Mouse (Mus musculus): ENCODE data around the gene Prss57. TPM values are rescaled to one million over a fixed set of nuclear protein-coding genes. Genes with fewer than 3 reads are reported as not detected.

Prss57 gene
- total and polyA plus RNA-seq, 3 experiments: 0.50 to 0.70 TPM; not detected in 1

- H3K4me1 ChIP-seq (ENCODE audit: control insufficient read depth in 1 of 2, insufficient read depth in 2 of 2, low read length in 2 of 2): peaks cover 0 to 19% of the 10 kb centered on the region in 2 experiments; a peak in 3 of 4 replicates
- H3K9ac ChIP-seq (ENCODE audit: control insufficient read depth, low read depth, low read length, poor library complexity, severe bottlenecking): peak overlapping the region; percentile 75
- H3K4me3 ChIP-seq (ENCODE audit: control insufficient read depth in 1 of 2, insufficient read depth in 1 of 2, low read depth in 2 of 2, low read length in 2 of 2): peak overlapping the region; percentile 66 to 99
- peak; percentile 91 for DNase-seq (ENCODE audit: low read depth, low spot score)
- H3K27me3 ChIP-seq (ENCODE audit: control insufficient read depth in 1 of 2, insufficient read depth in 2 of 2, low read length in 2 of 2): no peaks in the 10 kb centered on the region
- H3K27ac ChIP-seq (ENCODE audit: control insufficient read depth, low read depth, low read length): peak overlapping the region; percentile 72
- peaks cover 0 to 13% of the 10 kb centered on the region in 2 experiments; a peak in 2 of 4 replicates for H3K36me3 ChIP-seq (ENCODE audit: control insufficient read depth in 1 of 2, insufficient read depth in 2 of 2, low read length in 2 of 2)
- TF ChIP-seq JUND (IDR thresholded peaks at IDR 0.05; ENCODE audit: low read depth, low read length) (no peak), SIN3A (IDR thresholded peaks at IDR 0.05; ENCODE audit: low read length) (no peak), BHLHE40 (IDR thresholded peaks at IDR 0.05; ENCODE audit: borderline replicate concordance, low read depth, low read length) (no peak), NELFE (IDR thresholded peaks at IDR 0.05; ENCODE audit: low read depth, low read length) (peak; percentile 19; the same call in 1 of the 2 replicates), EP300 (IDR thresholded peaks at IDR 0.05; ENCODE audit: low read depth in 1 of 2, low read length in 2 of 2) (no peak), RAD21 (IDR thresholded peaks at IDR 0.05; ENCODE audit: low read depth, low read length) (no peak), MAZ (IDR thresholded peaks at IDR 0.05; ENCODE audit: low read depth, low read length) (0 out of 2 replicates have a peak, but pooled peaks have one; percentile 19), POLR2AphosphoS5 (IDR thresholded peaks at IDR 0.05; ENCODE audit: borderline replicate concordance, low read depth, low read length) (no peak), ELF1 (IDR thresholded peaks at IDR 0.05; ENCODE audit: low read depth, low read length) (no peak), ZMIZ1 (IDR thresholded peaks at IDR 0.05; ENCODE audit: low read depth, low read length) (no peak), ZNF384 (IDR thresholded peaks at IDR 0.05; ENCODE audit: low read depth, low read length) (peak; percentile 80), MAFK (IDR thresholded peaks at IDR 0.05; ENCODE audit: borderline replicate concordance, low read depth, low read length) (no peak), TBP (IDR thresholded peaks at IDR 0.05; ENCODE audit: low read depth, low read length) (no peak), KAT2A (conservative IDR thresholded peaks at IDR 0.05; ENCODE audit: low read depth, low read length) (no peak), NRF1 (IDR thresholded peaks at IDR 0.05; ENCODE audit: insufficient read depth, low read depth, low read length, poor library complexity, severe bottlenecking) (peak; percentile 65), RCOR1 (IDR thresholded peaks at IDR 0.05; ENCODE audit: low read depth, low read length) (no peak), ETS1 (IDR thresholded peaks at IDR 0.05; ENCODE audit: low read depth, low read length) (0 out of 2 replicates have a peak, but pooled peaks have one; percentile 8)
- no peaks in the 10 kb centered on the region for H3K9me3 ChIP-seq (replicated peaks; ENCODE audit: insufficient read depth, low read length)
- peaks cover 43% of the 10 kb centered on the region for H3K79me2 ChIP-seq (ENCODE audit: control insufficient read depth, insufficient read depth, low read length, poor library complexity)
Observed at GRCm38 (mm10) chr10:79767372-79768244, 23.2 kb downstream of the Prss57 start.

All from MEL (cell line).